Mouse (Mus musculus): ENCODE data around the gene 0610030E20Rik.

- TF ChIP-seq CTCF (IDR thresholded peaks at IDR 0.05; ENCODE audit: low read depth) (no peak), EP300 (IDR thresholded peaks at IDR 0.05; ENCODE audit: low read depth) (no peak)
Observed at GRCm38 (mm10) chr6:72371571-72371970, 24.5 kb downstream of the 0610030E20Rik start.

Measured in heart, postnatal 0 days (tissue).